Mouse (Mus musculus): ENCODE data around the gene Usp36. TPM values are rescaled to one million over a fixed set of nuclear protein-coding genes. Genes with fewer than 3 reads are reported as not detected.
A peak's percentile ranks its signal among the peaks of the same experiment; 100 is the strongest.

Usp36 gene
- polyA plus RNA-seq, 1 experiment from 2014 or later: 13.6 TPM

DNA sequence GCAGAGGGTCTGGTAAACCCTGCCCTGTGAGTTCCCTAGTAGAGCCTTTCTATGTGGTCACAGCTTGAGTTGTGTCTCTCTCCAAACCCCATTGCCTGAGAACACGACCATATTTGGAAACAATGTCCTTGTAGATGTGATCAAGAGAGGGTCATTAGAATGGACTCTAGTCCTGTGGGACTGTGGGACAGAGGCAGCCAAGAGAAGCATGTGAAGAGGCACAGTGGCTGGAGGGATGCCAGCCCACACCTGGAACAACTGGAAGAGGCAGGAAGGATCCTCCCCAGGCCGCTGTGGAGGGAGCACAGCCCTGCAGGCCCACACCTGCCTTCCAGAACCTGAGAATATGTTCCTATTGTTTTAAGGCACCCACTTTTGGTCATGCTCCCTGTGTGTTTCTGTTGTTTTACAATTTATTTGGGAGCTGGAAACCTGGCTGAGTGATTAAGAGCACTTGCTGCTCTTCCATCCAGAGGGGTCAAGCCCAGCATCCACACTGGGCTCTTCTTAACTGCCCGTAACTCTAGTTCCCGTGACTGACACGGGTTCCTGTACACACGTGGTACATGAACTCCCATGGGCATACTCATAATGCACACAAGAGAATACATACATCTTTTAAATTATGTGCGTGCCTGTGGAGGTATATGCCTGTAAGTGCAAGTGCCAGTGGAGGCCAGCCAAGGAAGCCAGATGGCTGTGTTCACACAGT lies 36.4 kb downstream of the Usp36 start:
- no peaks in the 10 kb centered on the region for H3K9me3 ChIP-seq (ENCODE audit: control insufficient read depth, low read length)
- peak overlapping the region; percentile 49; the same call in 1 of the 2 replicates for H3K27ac ChIP-seq (replicated peaks; ENCODE audit: low read depth, low read length)
- WGBS: 87% methylated on average over 7 of the region's 7 CpGs
- H3K9ac ChIP-seq (ENCODE audit: low read length): no peak overlapping the region
- ATAC-seq (ENCODE audit: insufficient number of reproducible peaks, low FRiP score, low TSS enrichment, low read depth): no peak
- no peak overlapping the region for H3K4me2 ChIP-seq (ENCODE audit: low read depth, severe bottlenecking)
- DNase-seq (ENCODE audit: low spot score): no peak
- peaks cover 10% of the 10 kb centered on the region for H3K36me3 ChIP-seq (ENCODE audit: control insufficient read depth, insufficient read depth, low read length)
- H3K4me1 ChIP-seq (ENCODE audit: control insufficient read depth, insufficient read depth, low read length): peaks cover 19% of the 10 kb centered on the region
- H3K27me3 ChIP-seq (ENCODE audit: control insufficient read depth, insufficient read depth, low read length): no peaks in the 10 kb centered on the region
- H3K4me3 ChIP-seq (ENCODE audit: low read depth, low read length): no peak overlapping the region

DNA sequence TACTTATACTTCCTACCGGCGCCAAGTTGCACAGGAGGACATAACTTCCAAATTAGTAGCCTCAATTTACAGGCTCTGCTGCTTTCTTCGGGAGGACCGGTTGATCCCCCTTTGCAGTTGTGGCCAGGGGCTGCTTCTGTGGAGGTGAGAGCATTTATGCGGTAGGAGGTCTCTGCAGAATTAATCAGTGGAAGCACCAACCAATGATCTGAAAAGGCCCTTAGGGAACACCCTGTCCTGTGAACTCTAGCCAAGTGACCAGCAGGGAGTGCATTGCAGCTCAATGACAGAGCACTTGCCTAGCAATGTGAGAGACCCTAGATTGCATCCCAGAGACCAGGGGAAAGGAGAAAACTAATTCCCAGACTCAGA lies 41.0 kb downstream of the Usp36 start:
- no peaks in the 10 kb centered on the region for H3K27me3 ChIP-seq (ENCODE audit: control insufficient read depth, insufficient read depth, low read length)
- ATAC-seq (ENCODE audit: insufficient number of reproducible peaks, low FRiP score, low TSS enrichment, low read depth) (no peak; the same call in 1 of the 2 replicates), DNase-seq (ENCODE audit: low spot score) (no peak)
- peak overlapping the region; percentile 39 for H3K4me2 ChIP-seq (ENCODE audit: low read depth, severe bottlenecking)
- H3K9me3 ChIP-seq (ENCODE audit: control insufficient read depth, low read length): no peaks in the 10 kb centered on the region
- no peak overlapping the region; the same call in 1 of the 2 replicates for H3K27ac ChIP-seq (replicated peaks; ENCODE audit: low read depth, low read length)
- WGBS: 0% methylated on average over 5 of the region's 5 CpGs
- no peaks in the 10 kb centered on the region for H3K36me3 ChIP-seq (ENCODE audit: control insufficient read depth, insufficient read depth, low read length)
- H3K4me1 ChIP-seq (ENCODE audit: control insufficient read depth, insufficient read depth, low read length): peaks cover 20% of the 10 kb centered on the region
- peak overlapping the region; percentile 20; the same call in 1 of the 2 replicates for H3K4me3 ChIP-seq (ENCODE audit: low read depth, low read length)
- H3K9ac ChIP-seq (ENCODE audit: low read length): peak overlapping the region; percentile 1; the same call in 1 of the 2 replicates

DNA sequence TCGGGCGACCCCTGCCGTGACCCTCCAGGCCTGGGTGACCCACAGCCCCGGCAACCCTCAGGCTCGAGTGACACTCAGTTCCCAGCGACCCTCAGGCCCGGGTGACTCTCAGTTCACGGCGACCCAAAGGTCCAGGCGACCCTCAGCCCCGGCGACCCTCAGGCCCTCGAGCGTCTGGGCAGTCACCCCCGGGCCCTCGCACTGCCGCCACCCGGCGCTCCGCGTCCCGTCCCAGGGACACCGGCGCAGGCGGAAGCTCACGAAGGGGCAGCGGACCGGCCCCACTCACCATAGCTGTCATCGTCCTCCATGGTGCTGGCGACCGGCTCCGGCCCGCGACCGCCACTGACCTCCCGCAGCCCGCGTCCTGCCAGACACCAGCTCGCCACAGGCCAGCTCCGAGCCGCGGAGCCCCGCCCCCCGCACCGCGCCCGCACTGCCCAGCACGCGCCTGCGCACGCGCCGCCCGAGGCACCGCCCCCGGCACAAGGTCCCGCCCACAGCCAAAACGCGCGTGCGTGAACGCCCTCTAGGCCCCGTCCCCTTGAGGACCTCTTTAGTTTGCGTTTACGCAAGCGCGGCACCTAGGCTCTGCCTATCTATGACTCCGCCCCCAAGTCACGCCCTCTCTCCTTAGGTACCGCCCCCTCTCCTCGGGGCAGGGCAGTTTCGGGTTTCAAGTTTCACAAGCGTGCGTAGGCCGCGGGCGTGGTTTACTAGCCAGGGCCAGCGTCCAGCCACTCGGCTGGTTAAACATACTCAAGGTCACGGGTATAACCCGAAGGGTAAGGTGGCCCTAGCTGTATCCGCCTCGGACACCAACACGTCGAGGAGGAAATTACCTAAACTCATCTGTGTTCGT lies 41.7 kb downstream of the Usp36 start, which contains the start of gene Cyth1:
Gene Cyth1, minus strand, starts transcription at position 443 of the 862 bp plus-strand sequence.
- peak; percentile 99 for DNase-seq (ENCODE audit: low spot score)
- under 1% methylated on average over 85 of the region's 86 CpGs for WGBS
- H3K9me3 ChIP-seq (ENCODE audit: control insufficient read depth, low read length): no peaks in the 10 kb centered on the region
- ATAC-seq (ENCODE audit: insufficient number of reproducible peaks, low FRiP score, low TSS enrichment, low read depth): peak; percentile 96
- H3K27ac ChIP-seq (replicated peaks; ENCODE audit: low read depth, low read length): peak within 1 kb of the TSS; percentile 8; the same call in 1 of the 2 replicates
- H3K4me1 ChIP-seq (ENCODE audit: control insufficient read depth, insufficient read depth, low read length): peaks cover 16% of the 10 kb centered on the region
- H3K36me3 ChIP-seq (ENCODE audit: control insufficient read depth, insufficient read depth, low read length): no peaks in the 10 kb centered on the region
- peak within 1 kb of the TSS; percentile 76 for H3K9ac ChIP-seq (ENCODE audit: low read length)
- H3K4me2 ChIP-seq (ENCODE audit: low read depth, severe bottlenecking): peak within 1 kb of the TSS; percentile 76
- peak within 1 kb of the TSS; percentile 61 for H3K4me3 ChIP-seq (ENCODE audit: low read depth, low read length)
- no peaks in the 10 kb centered on the region for H3K27me3 ChIP-seq (ENCODE audit: control insufficient read depth, insufficient read depth, low read length)

GRCm38 (mm10) chr11:118247359-118248095 lies 42.5 kb downstream of the Usp36 start:
- Histone ChIP-seq H3K4me3 (ENCODE audit: low read depth, low read length) (peak overlapping the region; percentile 61), H3K4me1 (ENCODE audit: control insufficient read depth, insufficient read depth, low read length) (peaks cover 20% of the 10 kb centered on the region), H3K4me2 (ENCODE audit: low read depth, severe bottlenecking) (peak overlapping the region; percentile 76), H3K27me3 (ENCODE audit: control insufficient read depth, insufficient read depth, low read length) (no peaks in the 10 kb centered on the region), H3K9me3 (ENCODE audit: control insufficient read depth, low read length) (no peaks in the 10 kb centered on the region), H3K27ac (replicated peaks; ENCODE audit: low read depth, low read length) (peak overlapping the region; percentile 8; the same call in 1 of the 2 replicates), H3K9ac (ENCODE audit: low read length) (peak overlapping the region; percentile 76), H3K36me3 (ENCODE audit: control insufficient read depth, insufficient read depth, low read length) (no peaks in the 10 kb centered on the region)
- ATAC-seq (ENCODE audit: insufficient number of reproducible peaks, low FRiP score, low TSS enrichment, low read depth): peak; percentile 15; the same call in 1 of the 2 replicates
- peak; percentile 71 for DNase-seq (ENCODE audit: low spot score)
- WGBS: 1% methylated on average over 40 of the region's 43 CpGs

GRCm38 (mm10) chr11:118246724-118247123 lies 43.3 kb downstream of the Usp36 start:
- no peak for DNase-seq (ENCODE audit: low spot score)
- Histone ChIP-seq H3K4me1 (ENCODE audit: control insufficient read depth, insufficient read depth, low read length) (peaks cover 26% of the 10 kb centered on the region), H3K9ac (ENCODE audit: low read length) (peak overlapping the region; percentile 44; the same call in 1 of the 2 replicates), H3K27me3 (ENCODE audit: control insufficient read depth, insufficient read depth, low read length) (no peaks in the 10 kb centered on the region), H3K27ac (replicated peaks; ENCODE audit: low read depth, low read length) (no peak overlapping the region), H3K9me3 (ENCODE audit: control insufficient read depth, low read length) (no peaks in the 10 kb centered on the region), H3K4me3 (ENCODE audit: low read depth, low read length) (peak overlapping the region; percentile 61), H3K4me2 (ENCODE audit: low read depth, severe bottlenecking) (peak overlapping the region; percentile 76), H3K36me3 (ENCODE audit: control insufficient read depth, insufficient read depth, low read length) (no peaks in the 10 kb centered on the region)
- WGBS: 56% methylated on average over 5 of the region's 5 CpGs
- no peak for ATAC-seq (ENCODE audit: insufficient number of reproducible peaks, low FRiP score, low TSS enrichment, low read depth)

DNA sequence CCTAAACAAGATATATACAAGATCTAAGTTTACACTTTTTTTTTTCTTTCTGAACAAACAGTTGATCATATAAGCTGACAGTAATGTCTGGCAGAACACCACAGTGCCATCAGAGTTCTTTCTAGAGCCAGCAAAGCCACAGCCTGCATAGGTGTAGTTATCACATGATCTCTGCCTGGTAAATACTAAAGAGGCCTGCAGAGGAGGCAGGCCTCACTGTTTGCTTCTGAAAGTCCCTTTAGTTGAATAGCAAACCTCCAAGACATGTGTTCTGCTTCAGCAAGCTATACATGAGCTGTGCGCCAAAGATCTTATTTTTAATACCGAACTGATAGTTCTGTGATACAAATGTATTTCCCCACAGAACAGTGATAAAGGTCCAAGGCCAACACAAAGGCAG lies 44.9 kb downstream of the Usp36 start:
- ATAC-seq (ENCODE audit: insufficient number of reproducible peaks, low FRiP score, low TSS enrichment, low read depth) (no peak), DNase-seq (ENCODE audit: low spot score) (no peak)
- Histone ChIP-seq H3K9ac (ENCODE audit: low read length) (no peak overlapping the region), H3K4me1 (ENCODE audit: control insufficient read depth, insufficient read depth, low read length) (peaks cover 35% of the 10 kb centered on the region), H3K27ac (replicated peaks; ENCODE audit: low read depth, low read length) (no peak overlapping the region), H3K36me3 (ENCODE audit: control insufficient read depth, insufficient read depth, low read length) (no peaks in the 10 kb centered on the region), H3K4me2 (ENCODE audit: low read depth, severe bottlenecking) (no peak overlapping the region), H3K27me3 (ENCODE audit: control insufficient read depth, insufficient read depth, low read length) (no peaks in the 10 kb centered on the region), H3K9me3 (ENCODE audit: control insufficient read depth, low read length) (no peaks in the 10 kb centered on the region), H3K4me3 (ENCODE audit: low read depth, low read length) (no peak overlapping the region)
- 91% methylated on average over 2 of the region's 2 CpGs for WGBS

DNA sequence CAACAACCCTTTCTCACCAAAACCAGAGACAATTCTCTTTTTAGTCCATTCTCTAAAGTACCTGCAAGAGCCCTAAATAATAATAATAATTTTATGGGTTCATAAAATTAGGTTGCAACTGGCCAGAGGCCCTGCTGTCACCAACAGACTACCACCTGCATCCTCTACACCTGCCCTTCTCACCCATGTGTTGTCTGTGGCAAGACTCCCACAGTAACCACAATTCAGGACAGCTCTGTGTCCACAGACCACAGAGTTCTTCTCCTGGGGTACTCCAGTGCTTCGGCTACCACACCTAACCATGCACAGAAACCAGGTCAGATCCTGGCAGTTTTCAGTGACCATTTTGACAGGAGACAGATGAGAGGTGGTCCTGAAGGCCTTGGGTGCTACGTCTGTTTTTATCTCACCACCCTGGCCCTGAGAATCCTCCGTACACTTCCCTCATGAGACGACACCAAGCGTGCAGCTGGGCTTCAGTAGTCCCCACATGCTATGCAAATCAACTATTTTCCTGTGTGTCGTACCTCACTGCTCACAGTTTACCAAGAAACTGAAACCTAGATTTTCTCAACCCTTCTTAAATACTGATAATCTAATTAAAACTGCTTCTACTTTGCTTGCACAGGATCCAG lies 46.3 kb downstream of the Usp36 start:
- no peaks in the 10 kb centered on the region for H3K36me3 ChIP-seq (ENCODE audit: control insufficient read depth, insufficient read depth, low read length)
- ATAC-seq (ENCODE audit: insufficient number of reproducible peaks, low FRiP score, low TSS enrichment, low read depth) (no peak), DNase-seq (ENCODE audit: low spot score) (no peak)
- no peaks in the 10 kb centered on the region for H3K9me3 ChIP-seq (ENCODE audit: control insufficient read depth, low read length)
- H3K4me2 ChIP-seq (ENCODE audit: low read depth, severe bottlenecking): no peak overlapping the region
- peaks cover 39% of the 10 kb centered on the region for H3K4me1 ChIP-seq (ENCODE audit: control insufficient read depth, insufficient read depth, low read length)
- H3K9ac ChIP-seq (ENCODE audit: low read length): no peak overlapping the region
- 91% methylated on average over 6 of the region's 6 CpGs for WGBS
- H3K27me3 ChIP-seq (ENCODE audit: control insufficient read depth, insufficient read depth, low read length): no peaks in the 10 kb centered on the region
- H3K4me3 ChIP-seq (ENCODE audit: low read depth, low read length): no peak overlapping the region
- no peak overlapping the region for H3K27ac ChIP-seq (replicated peaks; ENCODE audit: low read depth, low read length)
